Mouse (Mus musculus) heart, embryonic 11.5 days (tissue): ENCODE measurements at regions not wholly inside any gene's neighbourhood (a gene's known extent, or its start where the extent isn't known, plus 50 kb on each side); places are given as distances from the start of the nearest gene placed in this dataset.
"Not testable (repeated sequence)": the region's sequence is repeated elsewhere in the genome, so short reads cannot be mapped to it uniquely, and the experiment has no call there.

Experiments used
- ATAC-seq: fragments of 200-750 bp; cut with Nextera tagmentation; replicated peaks from 2 replicates; pipeline ENCODE4 v1.8.0; 2017; ENCODE audit warnings: moderate library complexity; ENCODE audit not compliant: insufficient number of reproducible peaks, low FRiP score, low TSS enrichment
- H3K27ac ChIP-seq: fragments of 300-500 bp; sonication (generic); 2 replicates; pipeline ENCODE4 v1.5.1; 2014; ENCODE audit warnings: mild to moderate bottlenecking, low read depth, low read length
- H3K27me3 ChIP-seq: fragments of 300-500 bp; sonication (generic); 2 replicates; pipeline ENCODE4 v1.6.1; 2014; ENCODE audit warnings: mild to moderate bottlenecking, low read length, mixed read lengths; ENCODE audit not compliant: control insufficient read depth, insufficient read depth
- H3K36me3 ChIP-seq: fragments of 300-500 bp; sonication (generic); 2 replicates; pipeline ENCODE4 v1.6.1; 2014; ENCODE audit warnings: mild to moderate bottlenecking, low read length, moderate library complexity, mixed read lengths; ENCODE audit not compliant: control insufficient read depth, insufficient read depth
- H3K4me1 ChIP-seq: fragments of 300-500 bp; sonication (generic); 2 replicates; pipeline ENCODE4 v1.6.1; 2014; ENCODE audit warnings: low read length; ENCODE audit not compliant: control insufficient read depth, insufficient read depth
- H3K4me2 ChIP-seq: fragments of 300-500 bp; sonication (generic); 2 replicates; pipeline ENCODE4 v1.6.1; 2014; ENCODE audit warnings: mild to moderate bottlenecking, moderate library complexity
- H3K4me3 ChIP-seq: fragments of 300-500 bp; sonication (generic); 2 replicates; pipeline ENCODE4 v1.5.1; 2014; ENCODE audit warnings: low read depth, low read length
- H3K9ac ChIP-seq: fragments of 300-500 bp; sonication (generic); 2 replicates; pipeline ENCODE4 v1.6.1; 2014; ENCODE audit warnings: mild to moderate bottlenecking, low read depth, low read length, moderate library complexity
- H3K9me3 ChIP-seq: fragments of 300-500 bp; sonication (generic); replicated peaks from 2 replicates; pipeline ENCODE4 v1.6.1; 2016; ENCODE audit warnings: low read length; ENCODE audit not compliant: control insufficient read depth
- WGBS: fragments of 180-500 bp; shearing (Covaris S2); extraction: QIAGEN DNeasy Blood & Tissue Kit; methylation state at CpG from one replicate; pipeline ENCODE4 v1.1.7; 2014; ENCODE audit not compliant: insufficient replicate concordance; 5-methylcytosine and 5-hydroxymethylcytosine counted together

DNA sequence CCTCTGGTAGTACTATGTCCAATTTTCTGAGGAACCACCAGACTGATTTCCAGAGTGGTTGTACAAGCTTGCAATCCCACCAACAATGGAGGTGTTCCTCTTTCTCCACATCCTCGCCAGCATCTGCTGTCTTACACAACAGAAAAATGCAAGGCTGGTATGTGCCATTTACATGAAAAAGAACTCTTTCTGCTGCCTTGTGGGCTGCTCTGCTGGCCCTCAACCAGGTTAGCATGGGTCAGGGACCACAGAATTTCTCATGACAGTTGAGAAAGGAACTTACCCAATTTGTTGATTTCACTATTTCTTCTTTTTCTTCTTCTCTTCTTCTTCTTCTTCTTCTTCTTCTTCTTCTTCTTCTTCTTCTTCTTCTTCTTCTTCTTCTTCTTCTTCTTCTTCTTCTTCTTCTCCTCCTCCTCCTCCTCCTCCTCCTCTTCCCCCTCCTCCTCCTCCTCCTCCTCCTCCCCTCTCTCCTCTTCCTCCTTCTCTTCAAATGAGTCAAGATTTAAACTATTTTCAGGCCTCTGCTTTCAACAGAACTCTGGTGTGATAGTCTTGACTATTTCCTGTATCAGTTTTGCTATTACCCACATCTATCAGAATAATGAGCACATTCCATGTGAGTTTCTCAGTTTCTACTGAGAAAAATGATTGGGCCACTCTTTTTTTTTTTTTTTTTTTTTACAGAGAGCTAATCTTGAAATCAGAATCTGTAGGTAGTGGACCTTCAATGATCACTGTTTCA is 56.3 kb upstream of the Itm2b start:
- not testable (repeated sequence) for H3K4me2 ChIP-seq, H3K4me3 ChIP-seq, H3K36me3 ChIP-seq, H3K9ac ChIP-seq, H3K27me3 ChIP-seq, ATAC-seq, H3K4me1 ChIP-seq, H3K9me3 ChIP-seq, H3K27ac ChIP-seq
- WGBS: 79% methylated on average over 1 of the region's 1 CpGs

GRCm38 (mm10) chr14:73439802-73440309 is 54.8 kb upstream of the Itm2b start:
- no peak overlapping the region for H3K27ac ChIP-seq
- H3K36me3 ChIP-seq: no peaks in the 10 kb centered on the region
- H3K9me3 ChIP-seq: no peaks in the 10 kb centered on the region
- no peaks in the 10 kb centered on the region for H3K27me3 ChIP-seq
- H3K4me3 ChIP-seq: no peak overlapping the region
- no peak overlapping the region for H3K4me2 ChIP-seq
- H3K9ac ChIP-seq: no peak overlapping the region
- H3K4me1 ChIP-seq: no peaks in the 10 kb centered on the region
- WGBS: 70% methylated on average over 3 of the region's 3 CpGs
- ATAC-seq: no peak

- Histone ChIP-seq H3K9ac (no peak overlapping the region), H3K9me3 (no peaks in the 10 kb centered on the region), H3K36me3 (no peaks in the 10 kb centered on the region), H3K4me2 (no peak overlapping the region), H3K27ac (no peak overlapping the region), H3K27me3 (no peaks in the 10 kb centered on the region), H3K4me3 (no peak overlapping the region), H3K4me1 (no peaks in the 10 kb centered on the region)
- 69% methylated on average over 4 of the region's 4 CpGs for WGBS
- no peak for ATAC-seq
Observed at GRCm38 (mm10) chr14:73435839-73436238, 50.8 kb upstream of the Itm2b start.
